Comparison of ENCODE assay signal across 14 mouse cellular contexts in the genomic region with DNA sequence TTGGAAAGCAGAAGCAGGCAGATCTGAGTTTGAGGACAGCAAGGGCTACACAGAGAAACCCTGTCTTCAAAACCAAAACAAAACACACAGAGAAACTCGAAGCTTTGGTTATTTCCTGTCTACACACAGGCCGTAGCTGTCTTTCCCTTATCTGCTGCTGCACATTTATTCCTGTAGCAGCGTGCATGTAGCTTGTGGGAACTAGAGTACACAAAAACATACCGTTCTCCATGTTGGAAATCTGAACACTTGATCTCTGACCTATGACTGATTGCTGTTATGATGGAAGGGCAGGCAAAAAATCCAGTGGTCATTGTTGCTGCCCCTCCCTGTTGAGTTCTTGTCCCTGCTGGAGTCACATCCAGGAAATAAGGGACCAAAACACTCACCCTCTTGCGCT. TPM values are rescaled to one million over a fixed set of nuclear protein-coding genes. Genes with fewer than 3 reads are reported as not detected.
DNase-seq lines count a peak whose midpoint lies in the region; ATAC-seq and TF ChIP-seq lines count a peak whose summit lies in the region.
"Had no signal": no experiment of that assay in that cellular context is flagged by ENCODE, and none has a peak within 500 bp of the region (broad histone marks: within the 10 kb centered on the region; RNA-seq: fewer than 3 reads in every experiment).

No protein-coding gene starts in this region.

- TF ChIP-seq CTCF in liver, embryonic 14.5 days (IDR thresholded peaks at IDR 0.05; ENCODE audit: low read depth), result no peak
- no peak for TF ChIP-seq CTCF in small intestine, adult 2 months (IDR thresholded peaks at IDR 0.05; ENCODE audit: extremely low read depth, insufficient read length, insufficient replicate concordance, low read depth, low read length)

- peak; percentile 51; the same call in 1 of the 2 replicates for TF ChIP-seq EP300 in liver, embryonic 14.5 days (IDR thresholded peaks at IDR 0.05; ENCODE audit: low read depth)

- H3K4me2 ChIP-seq in embryonic facial prominence, embryonic 15.5 days (replicated peaks), result no peak overlapping the region
- no peak overlapping the region for H3K4me2 ChIP-seq in liver, embryonic 14.5 days (ENCODE audit: low read depth)

- 53% methylated on average over 5 of the region's 5 CpGs for WGBS in embryonic facial prominence, embryonic 15.5 days
- WGBS in embryonic facial prominence, embryonic 10.5 days, result 71% methylated on average over 5 of the region's 5 CpGs
- WGBS in liver, embryonic 14.5 days (ENCODE audit: insufficient replicate concordance), result 25% methylated on average over 5 of the region's 5 CpGs
- WGBS in small intestine, adult 2 months, result 63% methylated on average over 5 of the region's 5 CpGs

- H3K27ac ChIP-seq in embryonic facial prominence, embryonic 15.5 days (replicated peaks), result 0 out of 2 replicates have a peak overlapping the region, but pooled peaks have one; percentile 6
- no peak overlapping the region for H3K27ac ChIP-seq in embryonic facial prominence, embryonic 10.5 days (replicated peaks)
- H3K27ac ChIP-seq in liver, embryonic 14.5 days, result no peak overlapping the region
- peak overlapping the region; percentile 18; the same call in 1 of the 2 replicates for H3K27ac ChIP-seq in small intestine, adult 2 months (ENCODE audit: insufficient read depth, low read depth, low read length)
- H3K27ac ChIP-seq: forebrain, embryonic 10.5 days had no signal

- H3K36me3 ChIP-seq in embryonic facial prominence, embryonic 15.5 days, result 0 out of 2 replicates have a peak, but pooled peaks cover 6% of the 10 kb centered on the region
- peaks cover 72% of the 10 kb centered on the region for H3K36me3 ChIP-seq in embryonic facial prominence, embryonic 10.5 days (replicated peaks)
- H3K36me3 ChIP-seq in liver, embryonic 14.5 days (replicated peaks; ENCODE audit: control insufficient read depth, insufficient read depth, low read depth), result peaks cover 5% of the 10 kb centered on the region
- H3K36me3 ChIP-seq in small intestine, adult 2 months (ENCODE audit: control insufficient read depth, insufficient read depth, low read length), result peaks cover 24% of the 10 kb centered on the region

- no peak overlapping the region for H3K4me3 ChIP-seq in embryonic facial prominence, embryonic 15.5 days (replicated peaks)
- no peak overlapping the region for H3K4me3 ChIP-seq in embryonic facial prominence, embryonic 10.5 days
- H3K4me3 ChIP-seq in liver, embryonic 14.5 days (ENCODE audit: insufficient read depth in 1 of 2, low read depth in 2 of 2, low read length in 2 of 2), result no peak overlapping the region
- H3K4me3 ChIP-seq in small intestine, adult 2 months (ENCODE audit: low read depth, low read length), result no peak overlapping the region
- H3K4me3 ChIP-seq: forebrain, embryonic 10.5 days; myocyte had no signal

- no peak for ATAC-seq in embryonic facial prominence, embryonic 15.5 days (ENCODE audit: insufficient number of reproducible peaks, low FRiP score, low TSS enrichment, low read depth)
- ATAC-seq in liver, embryonic 14.5 days (ENCODE audit: insufficient read depth), result peak; percentile 70; the same call in 1 of the 2 replicates
- no peak for ATAC-seq in erythroblast, adult 5-6 weeks (replicated peaks; ENCODE audit: low FRiP score, poor library complexity, severe bottlenecking)
- ATAC-seq: hindbrain, embryonic 16.5 days had no signal

- H3K27me3 ChIP-seq in embryonic facial prominence, embryonic 15.5 days, result no peaks in the 10 kb centered on the region
- H3K27me3 ChIP-seq in embryonic facial prominence, embryonic 10.5 days (replicated peaks; ENCODE audit: low read depth, poor library complexity, severe bottlenecking), result no peaks in the 10 kb centered on the region
- H3K27me3 ChIP-seq in liver, embryonic 14.5 days (ENCODE audit: control insufficient read depth, insufficient read depth, low read length), result no peaks in the 10 kb centered on the region
- no peaks in the 10 kb centered on the region for H3K27me3 ChIP-seq in small intestine, adult 2 months (ENCODE audit: control insufficient read depth, insufficient read depth, low read length)

- no peak overlapping the region for H3K9ac ChIP-seq in embryonic facial prominence, embryonic 15.5 days
- no peak overlapping the region for H3K9ac ChIP-seq in liver, embryonic 14.5 days (replicated peaks)

- peaks cover 7% of the 10 kb centered on the region for H3K4me1 ChIP-seq in embryonic facial prominence, embryonic 15.5 days
- H3K4me1 ChIP-seq in embryonic facial prominence, embryonic 10.5 days, result peaks cover 8% of the 10 kb centered on the region
- H3K4me1 ChIP-seq in liver, embryonic 14.5 days (replicated peaks; ENCODE audit: control insufficient read depth in 2 of 2, insufficient read depth in 2 of 2, low read length in 1 of 2), result peaks cover 4 to 10% of the 10 kb centered on the region in 2 experiments; a peak in 2 of 4 replicates
- H3K4me1 ChIP-seq in small intestine, adult 2 months (ENCODE audit: control insufficient read depth, insufficient read depth, insufficient read length, low read length), result no peaks in the 10 kb centered on the region

- no peak for TF ChIP-seq POLR2A in small intestine, adult 2 months (IDR thresholded peaks at IDR 0.05; ENCODE audit: low read depth, low read length)

- H3K9me3 ChIP-seq in embryonic facial prominence, embryonic 15.5 days (replicated peaks), result no peaks in the 10 kb centered on the region
- H3K9me3 ChIP-seq in embryonic facial prominence, embryonic 10.5 days, result no peaks in the 10 kb centered on the region
- no peaks in the 10 kb centered on the region for H3K9me3 ChIP-seq in liver, embryonic 14.5 days (ENCODE audit: control insufficient read depth, low read length)
- H3K9me3 ChIP-seq: forebrain, embryonic 10.5 days had no signal

- DNase-seq in embryonic facial prominence, embryonic 10.5 days (ENCODE audit: low spot score), result no peak
- peak; percentile 48 for DNase-seq in kidney, postnatal 14 days
- DNase-seq in kidney, adult 8-10 months, result no peak
- peak; percentile 17 to 32 (median 27) for DNase-seq in liver, embryonic 14.5 days (ENCODE audit: low read depth in 3 of 3, low spot score in 3 of 3)
- no peak for DNase-seq in MN1 (ENCODE audit: low spot score)
- DNase-seq: gastrocnemius, postnatal 14 days; retina, postnatal 1 day; thymus, postnatal 4 days had no signal

RNA-seq across cellular contexts. Expression of gene Rcor1, which starts 54.9 kb away (rescaled TPM):
- polyA plus RNA-seq in embryonic facial prominence, embryonic 15.5 days (2015; fragmentation: Nextera tagmentation; extraction: Ambion mirVana), result 13.0 and 14.3 TPM in 2 replicates
- polyA plus RNA-seq in embryonic facial prominence, embryonic 10.5 days (2016; fragmentation: Nextera tagmentation; extraction: Ambion mirVana), result 7.4 and 8.0 TPM in 2 replicates
- polyA plus RNA-seq in liver, embryonic 14.5 days (2012; rRNA removed), result 7.2 and 9.1 TPM in 2 replicates
- 5.8 and 6.2 TPM in 2 replicates for polyA plus RNA-seq in liver, embryonic 14.5 days (2014; fragmentation: Nextera tagmentation; extraction: Ambion mirVana)
- 4.6 and 6.5 TPM in 2 replicates for polyA plus RNA-seq in small intestine, adult 2 months (2012; rRNA removed)
- 21.3 and 26.9 TPM in 2 replicates for total RNA-seq in erythroblast, adult 5-6 weeks (2015; ENCODE audit: low replicate concordance)
- 9.8 and 18.0 TPM in 2 replicates for total RNA-seq in erythroblast, adult 5-6 weeks (2017; ENCODE audit: low replicate concordance)

Comparison
In these comparisons a context has a peak if more than half of its experiments do, and no peak if none do; other contexts are left out.
1. H3K27ac ChIP-seq: peak in embryonic facial prominence, embryonic 15.5 days (single experiment) and small intestine, adult 2 months (single experiment); none in embryonic facial prominence, embryonic 10.5 days (single experiment) and liver, embryonic 14.5 days (single experiment).
2. DNase-seq: peak in kidney, postnatal 14 days (single experiment) and liver, embryonic 14.5 days (3 of 3); none in embryonic facial prominence, embryonic 10.5 days (single experiment), kidney, adult 8-10 months (0 of 2) and MN1 (single experiment).